Mouse (Mus musculus) heart, postnatal 0 days (tissue): ENCODE measurements around the gene Wdr59. TPM values are rescaled to one million over a fixed set of nuclear protein-coding genes. Genes with fewer than 3 reads are reported as not detected.

ENCODE experiments used
- ATAC-seq: fragments of 200-750 bp; cut with Nextera tagmentation; 2 replicates; pipeline ENCODE4 v1.8.0; 2017; ENCODE audit warnings: low read depth, moderate number of reproducible peaks, moderate library complexity; ENCODE audit not compliant: insufficient read depth
- DNase-seq: peaks from one replicate; pipeline ENCODE4 v3.0.0-alpha.2; 2016; ENCODE audit warnings: low spot score
- H3K27ac ChIP-seq: fragments of 300-500 bp; sonication (generic); 2 replicates; pipeline ENCODE4 v1.5.1; 2014; ENCODE audit warnings: low read depth, mild to moderate bottlenecking
- H3K27me3 ChIP-seq: fragments of 300-500 bp; sonication (generic); 2 replicates; pipeline ENCODE4 v1.6.1; 2014; ENCODE audit warnings: low read length, mixed read lengths; ENCODE audit not compliant: control insufficient read depth, insufficient read depth
- H3K36me3 ChIP-seq: fragments of 300-500 bp; sonication (generic); replicated peaks from 2 replicates; pipeline ENCODE4 v1.6.1; 2014; ENCODE audit warnings: low read length, mixed read lengths; ENCODE audit not compliant: control insufficient read depth, insufficient read depth
- H3K4me1 ChIP-seq: fragments of 300-500 bp; sonication (generic); 2 replicates; pipeline ENCODE4 v1.6.1; 2014; ENCODE audit warnings: antibody characterized with exemption; ENCODE audit not compliant: control insufficient read depth, insufficient read depth
- H3K4me2 ChIP-seq: fragments of 300-500 bp; sonication (generic); 2 replicates; pipeline ENCODE4 v1.6.1; 2014; ENCODE audit warnings: low read depth, mild to moderate bottlenecking, low read length, moderate library complexity
- H3K4me3 ChIP-seq: fragments of 300-500 bp; sonication (generic); 2 replicates; pipeline ENCODE4 v1.5.1; 2014; ENCODE audit warnings: low read depth, low read length
- H3K9ac ChIP-seq: fragments of 300-500 bp; sonication (generic); replicated peaks from 2 replicates; pipeline ENCODE4 v1.6.1; 2014; ENCODE audit warnings: low read depth, low read length, mixed read lengths
- H3K9me3 ChIP-seq: fragments of 300-500 bp; sonication (generic); replicated peaks from 2 replicates; pipeline ENCODE4 v1.6.1; 2016; ENCODE audit warnings: low read length; ENCODE audit not compliant: control insufficient read depth
- CTCF ChIP-seq: IDR thresholded peaks from 2 replicates; pipeline ENCODE4 v1.5.1; 2016; ENCODE audit warnings: antibody characterized with exemption, control low read depth, low read depth
- EP300 ChIP-seq: IDR thresholded peaks from 2 replicates; pipeline ENCODE4 v1.6.1; 2016; ENCODE audit warnings: antibody characterized with exemption, low read depth
- WGBS: fragments of 180-500 bp; shearing (Covaris S2); extraction: QIAGEN DNeasy Blood & Tissue Kit; methylation state at CpG from one replicate; pipeline ENCODE4 v1.1.7; 2014; 5-methylcytosine and 5-hydroxymethylcytosine counted together
- polyA plus RNA-seq: library from polyadenylated mRNA; unstranded; fragments of >200 nt; fragmentation: Nextera tagmentation; extraction: Ambion mirVana; gene quantifications from 2 replicates; pipeline ENCODE4 v1.2.1, GENCODE M21; 2015
- total RNA-seq: library from RNA; depleted of rRNA; stranded (reverse); fragments of >200 nt; gene quantifications from 2 replicates; pipeline ENCODE4 v1.2.3, GENCODE M21; 2014; ENCODE audit warnings: low replicate concordance

Wdr59 gene
- total and polyA plus RNA-seq, 2 experiments from 2014 or later = 2.3 to 6.5 TPM

DNA sequence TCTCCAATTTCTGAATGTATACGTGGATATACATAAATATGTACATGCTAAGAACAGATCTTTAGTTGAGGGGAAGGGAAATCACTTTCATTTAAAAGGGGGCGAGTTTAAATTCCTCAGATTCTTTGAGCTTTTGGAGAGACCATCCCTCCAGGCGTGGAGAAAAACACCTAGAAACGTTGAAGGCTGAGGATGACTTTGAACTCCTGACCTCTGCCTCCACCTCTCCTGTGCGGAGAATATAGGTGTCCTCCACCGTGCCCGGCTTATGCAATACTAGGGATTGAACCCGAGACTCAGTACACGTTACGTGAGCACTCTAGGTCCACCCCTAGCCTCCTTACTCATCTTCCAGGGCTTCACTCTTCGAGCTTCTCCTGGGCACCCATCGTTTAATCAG lies 9.3 kb upstream of the Wdr59 start:
- Histone ChIP-seq H3K9me3 (no peaks in the 10 kb centered on the region), H3K4me3 (no peak overlapping the region), H3K9ac (no peak overlapping the region), H3K4me2 (no peak overlapping the region), H3K27me3 (no peaks in the 10 kb centered on the region), H3K27ac (no peak overlapping the region), H3K36me3 (no peaks in the 10 kb centered on the region), H3K4me1 (no peaks in the 10 kb centered on the region)
- DNase-seq (no peak), ATAC-seq (no peak)
- 72% methylated on average over 12 of the region's 12 CpGs for WGBS
- TF ChIP-seq EP300 = no peak
- no peak for TF ChIP-seq CTCF

DNA sequence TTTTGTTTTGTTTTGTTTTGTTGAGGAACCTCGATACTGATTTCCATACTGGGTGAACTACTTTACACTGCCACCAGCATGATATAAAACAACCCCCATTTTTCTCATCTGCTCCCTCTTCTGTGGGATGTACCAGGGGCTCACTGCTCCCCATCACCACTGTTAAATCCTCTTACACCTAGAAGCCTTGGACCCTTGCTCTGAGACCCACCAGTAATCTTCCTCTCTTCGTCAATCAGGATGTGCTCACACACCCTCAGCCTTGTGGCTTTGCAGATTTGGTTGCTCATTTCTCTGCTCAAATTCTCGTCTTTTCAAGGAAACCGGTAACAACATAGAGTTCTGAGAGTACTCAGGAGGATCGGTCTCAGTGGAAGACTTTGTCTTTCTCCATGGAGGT lies 6.2 kb upstream of the Wdr59 start:
- H3K36me3 ChIP-seq = no peaks in the 10 kb centered on the region
- no peaks in the 10 kb centered on the region for H3K4me1 ChIP-seq
- ATAC-seq = no peak
- H3K27ac ChIP-seq = no peak overlapping the region
- DNase-seq = no peak
- 75% methylated on average over 5 of the region's 5 CpGs for WGBS
- H3K9me3 ChIP-seq = no peaks in the 10 kb centered on the region
- no peak overlapping the region for H3K4me3 ChIP-seq
- TF ChIP-seq EP300 (no peak), CTCF (no peak)
- no peak overlapping the region for H3K4me2 ChIP-seq
- H3K9ac ChIP-seq = no peak overlapping the region
- H3K27me3 ChIP-seq = no peaks in the 10 kb centered on the region

- Histone ChIP-seq H3K9ac (no peak overlapping the region), H3K9me3 (no peaks in the 10 kb centered on the region), H3K4me2 (no peak overlapping the region), H3K36me3 (no peaks in the 10 kb centered on the region), H3K4me3 (no peak overlapping the region), H3K4me1 (no peaks in the 10 kb centered on the region), H3K27me3 (no peaks in the 10 kb centered on the region), H3K27ac (no peak overlapping the region)
- ATAC-seq = no peak
- DNase-seq = no peak
- 58% methylated on average over 8 of the region's 8 CpGs for WGBS
- TF ChIP-seq CTCF (no peak), EP300 (no peak)
Observed at GRCm38 (mm10) chr8:111527149-111527548, 5.3 kb upstream of the Wdr59 start.

DNA sequence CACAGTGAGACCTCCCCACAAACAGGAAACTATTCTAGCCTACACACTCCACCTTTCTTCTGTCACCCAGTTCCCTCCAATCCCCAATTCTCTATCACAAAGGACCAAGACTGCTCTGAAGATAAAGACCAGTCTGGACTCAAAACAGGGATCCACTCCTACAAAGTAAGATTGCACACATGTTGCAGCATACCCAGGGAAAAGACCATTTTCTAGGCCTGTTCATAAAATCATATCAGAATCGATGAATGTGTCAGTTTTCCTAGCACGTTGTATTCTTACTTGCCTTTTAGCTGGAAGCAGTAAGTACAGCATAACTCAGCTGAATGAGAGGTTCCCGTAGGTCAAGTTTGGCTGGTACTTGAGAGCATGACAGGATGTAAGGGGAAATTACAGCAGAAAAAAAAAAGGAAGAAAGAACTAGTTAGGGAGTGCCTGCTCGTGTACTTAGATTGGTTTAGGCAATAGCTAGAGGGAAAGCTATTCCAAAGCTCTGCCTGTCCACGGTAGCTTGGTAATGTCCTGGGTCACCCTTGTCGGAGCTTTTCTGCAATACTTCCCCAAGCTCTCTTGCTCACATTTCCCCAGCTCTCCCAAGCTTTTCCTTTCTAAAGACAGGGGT lies 4.6 kb upstream of the Wdr59 start:
- no peak overlapping the region for H3K27ac ChIP-seq
- 65% methylated on average over 6 of the region's 6 CpGs for WGBS
- ATAC-seq = no peak
- no peaks in the 10 kb centered on the region for H3K36me3 ChIP-seq
- H3K4me1 ChIP-seq = no peaks in the 10 kb centered on the region
- TF ChIP-seq EP300 = no peak
- TF ChIP-seq CTCF = no peak
- DNase-seq = no peak
- H3K4me2 ChIP-seq = no peak overlapping the region
- no peak overlapping the region for H3K4me3 ChIP-seq
- no peaks in the 10 kb centered on the region for H3K27me3 ChIP-seq
- no peak overlapping the region for H3K9ac ChIP-seq
- no peaks in the 10 kb centered on the region for H3K9me3 ChIP-seq

GRCm38 (mm10) chr8:111517466-111517865 lies 4.4 kb downstream of the Wdr59 start:
- 89% methylated on average over 2 of the region's 2 CpGs for WGBS
- Histone ChIP-seq H3K4me3 (no peak overlapping the region), H3K27me3 (no peaks in the 10 kb centered on the region), H3K4me1 (0 out of 2 replicates have a peak, but pooled peaks cover 4% of the 10 kb centered on the region), H3K9me3 (no peaks in the 10 kb centered on the region), H3K36me3 (no peaks in the 10 kb centered on the region), H3K9ac (no peak overlapping the region), H3K4me2 (no peak overlapping the region), H3K27ac (no peak overlapping the region)
- TF ChIP-seq CTCF (no peak), EP300 (no peak)
- ATAC-seq (no peak), DNase-seq (no peak)

GRCm38 (mm10) chr8:111516451-111517035 lies 5.3 kb downstream of the Wdr59 start:
- ATAC-seq (no peak), DNase-seq (no peak)
- Histone ChIP-seq H3K4me1 (0 out of 2 replicates have a peak, but pooled peaks cover 4% of the 10 kb centered on the region), H3K27me3 (no peaks in the 10 kb centered on the region), H3K9me3 (no peaks in the 10 kb centered on the region), H3K4me3 (no peak overlapping the region), H3K36me3 (no peaks in the 10 kb centered on the region), H3K4me2 (no peak overlapping the region), H3K9ac (no peak overlapping the region), H3K27ac (no peak overlapping the region)
- WGBS = 50% methylated on average over 7 of the region's 7 CpGs
- TF ChIP-seq CTCF (no peak), EP300 (no peak)
